Mouse (Mus musculus): ENCODE data around the gene Ptpre.
"Not testable (repeated sequence)": the region's sequence is repeated elsewhere in the genome, so short reads cannot be mapped to it uniquely, and the experiment has no call there.

The Ptpre gene

DNA sequence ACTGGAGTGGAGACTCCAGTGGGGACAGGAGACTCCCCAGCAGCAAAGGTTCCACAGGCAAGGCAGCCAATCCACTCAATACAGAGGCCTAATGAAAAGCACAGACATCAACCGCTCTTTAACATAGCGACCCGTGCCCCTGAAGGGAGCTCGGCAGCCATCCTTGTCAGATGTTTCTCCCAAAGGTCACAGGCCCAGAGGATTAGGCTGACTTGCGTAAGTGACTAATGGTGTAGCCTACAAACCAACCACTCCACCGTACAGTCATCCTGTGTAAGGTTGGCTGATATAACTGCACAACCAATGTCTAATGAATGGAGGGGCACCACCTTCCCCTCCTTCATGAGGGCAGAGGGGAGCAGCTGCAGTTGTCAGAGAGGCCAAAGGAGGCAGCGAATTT is 152.1 kb downstream of the Ptpre start:
- no peak for DNase-seq (ENCODE audit: low spot score)

DNA sequence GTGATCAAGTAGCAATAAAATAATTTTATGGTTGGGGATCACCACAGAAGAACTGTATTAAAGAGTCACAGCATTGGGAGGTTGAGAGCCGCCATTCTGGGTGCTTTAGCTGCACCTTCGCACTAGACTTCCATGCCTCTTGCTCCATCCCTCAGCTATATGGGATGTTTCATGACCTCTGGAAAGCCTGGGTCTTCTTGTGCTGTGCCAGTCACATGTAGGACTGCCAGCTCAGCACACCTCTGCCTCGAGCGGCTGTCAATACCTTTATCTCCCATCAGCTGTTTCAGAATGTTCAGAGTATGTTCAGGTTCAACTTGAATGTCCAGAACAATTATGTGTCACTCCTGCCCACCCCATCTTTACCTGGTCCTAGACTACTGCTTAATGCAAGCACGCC is 154.7 kb downstream of the Ptpre start:
- DNase-seq (ENCODE audit: low spot score), result no peak

DNA sequence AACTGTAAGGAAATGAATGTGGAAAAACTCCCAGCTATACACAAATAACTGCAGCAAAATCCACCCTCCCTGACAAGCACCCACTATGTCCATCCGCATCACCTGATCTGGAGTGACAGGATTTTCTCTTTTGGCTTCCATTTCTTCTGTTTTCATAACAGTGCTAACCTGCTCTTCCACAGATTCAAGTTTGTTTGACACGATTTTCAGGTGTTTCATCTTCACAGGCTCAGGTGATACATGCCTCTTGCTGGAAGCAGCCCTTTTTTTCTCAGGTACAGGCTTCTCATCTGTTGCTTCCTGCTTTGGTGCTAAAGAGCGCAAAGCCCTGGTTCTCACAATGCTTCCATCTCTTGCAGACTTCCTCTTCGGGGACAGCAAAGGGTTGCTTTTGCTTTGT is 156.8 kb downstream of the Ptpre start:
- DNase-seq (ENCODE audit: low spot score), result no peak

DNA sequence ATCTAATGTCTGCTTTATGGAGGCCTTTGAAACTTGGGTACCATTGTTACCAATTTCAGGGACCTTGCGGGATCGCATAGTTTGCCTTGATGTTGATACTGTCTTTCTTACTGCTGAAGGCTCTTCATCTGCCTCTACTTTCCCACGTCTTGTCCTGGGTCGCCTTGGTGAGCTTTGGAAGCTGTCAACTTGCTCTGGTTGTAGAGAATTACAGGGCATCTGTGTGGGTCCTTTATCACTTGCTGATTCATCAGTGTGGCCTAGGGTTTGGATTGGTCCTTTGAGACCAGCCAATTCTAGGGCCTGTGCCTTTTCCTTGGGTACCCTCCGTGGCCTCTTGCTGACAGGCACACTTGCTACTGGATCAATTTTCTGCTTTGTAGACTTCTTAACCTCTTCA is 157.5 kb downstream of the Ptpre start:
- DNase-seq (ENCODE audit: low spot score), result no peak

DNA sequence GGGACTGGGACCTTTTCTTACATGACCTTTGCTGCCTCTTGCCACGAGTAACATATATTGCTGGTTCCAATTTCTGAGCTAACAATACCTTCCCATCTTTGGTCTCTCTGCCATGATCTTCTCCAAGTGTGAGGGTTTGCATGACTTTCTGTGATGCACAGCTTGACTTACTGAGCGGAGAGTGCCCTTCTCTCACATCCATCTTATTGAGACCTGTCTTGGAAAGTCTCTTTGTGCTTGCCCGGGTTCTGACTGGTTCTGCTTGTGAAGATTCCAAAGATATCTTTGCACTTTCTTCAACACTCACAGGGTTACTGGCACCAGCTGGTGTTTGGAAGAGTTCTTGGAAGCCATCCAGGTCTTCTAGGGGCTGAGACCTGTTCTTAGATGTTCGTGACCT is 158.8 kb downstream of the Ptpre start:
- DNase-seq (ENCODE audit: low spot score), result no peak

DNA sequence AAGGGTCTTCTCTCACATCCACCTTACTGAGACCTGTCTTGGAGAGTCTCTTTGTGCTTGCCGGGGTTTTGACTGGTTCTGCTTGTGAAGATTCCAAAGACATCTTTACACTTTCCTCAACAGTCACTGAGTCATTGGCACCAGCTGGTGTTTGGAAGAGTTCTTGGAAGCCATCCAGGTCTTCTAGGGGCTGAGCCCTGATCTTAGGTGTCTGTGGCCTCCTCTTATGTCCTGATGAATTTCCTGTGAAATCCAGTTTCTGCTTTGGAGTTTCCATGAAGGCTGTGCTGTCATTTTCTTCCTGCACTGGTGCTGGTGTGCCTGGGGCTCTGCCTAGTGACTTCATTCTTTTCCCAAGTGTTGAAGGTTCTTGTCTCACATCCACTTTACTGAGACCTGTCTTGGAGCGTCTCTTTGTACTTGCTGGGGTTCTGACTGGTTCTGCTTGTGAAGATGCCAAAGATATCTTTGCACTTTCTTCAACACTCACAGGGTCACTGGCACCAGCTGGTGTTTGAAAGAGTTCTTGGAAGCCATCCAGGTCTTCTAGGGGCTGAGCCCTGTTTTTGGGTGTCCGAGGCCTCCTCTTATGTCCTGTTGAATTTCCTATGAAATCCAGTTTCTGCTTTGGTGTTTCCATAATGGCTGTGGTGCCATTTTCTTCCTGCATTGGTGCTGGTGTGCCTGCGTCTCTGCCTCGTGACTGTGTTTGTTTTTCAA is 159.9 kb downstream of the Ptpre start:
- DNase-seq (ENCODE audit: low spot score), result not testable (repeated sequence)

DNA sequence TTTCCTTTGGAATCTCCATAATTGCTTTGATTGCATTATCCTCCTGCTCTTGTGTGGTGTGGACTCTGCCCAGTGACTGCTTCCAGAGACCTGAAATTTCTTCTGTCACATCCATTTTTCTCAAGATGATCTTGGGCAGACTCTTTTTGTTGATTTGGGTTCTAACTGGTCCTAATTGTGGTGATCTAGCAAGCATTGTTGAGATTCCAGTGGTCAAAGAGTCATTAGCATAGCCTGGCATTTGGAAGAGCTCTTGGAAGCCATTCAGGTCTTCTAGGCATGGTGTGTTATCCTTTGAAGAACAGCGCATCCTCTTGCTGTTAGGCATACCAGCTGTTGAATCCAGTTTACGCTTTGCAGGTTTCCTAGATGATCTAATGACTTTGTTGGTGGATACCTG is 161.1 kb downstream of the Ptpre start:
- no peak for DNase-seq (ENCODE audit: low spot score)

DNA sequence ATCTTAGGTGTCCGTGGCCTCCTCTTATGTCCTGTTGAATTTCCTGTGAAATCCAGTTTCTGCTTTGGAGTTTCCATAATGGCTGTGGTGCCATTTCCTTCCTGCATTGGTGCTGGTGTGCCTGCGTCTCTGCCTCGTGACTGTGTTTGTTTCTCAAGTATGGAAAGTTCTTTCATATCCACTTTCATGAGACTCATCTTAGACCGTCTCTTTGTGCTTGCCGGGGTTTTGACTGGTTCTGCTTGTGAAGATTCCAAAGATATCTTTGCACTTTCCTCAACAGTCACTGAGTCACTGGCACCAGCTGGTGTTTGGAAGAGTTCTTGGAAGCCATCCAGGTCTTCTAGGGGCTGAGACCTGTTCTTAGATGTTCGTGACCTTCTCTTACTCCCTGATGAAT is 162.1 kb downstream of the Ptpre start:
- not testable (repeated sequence) for DNase-seq (ENCODE audit: low spot score)

DNA sequence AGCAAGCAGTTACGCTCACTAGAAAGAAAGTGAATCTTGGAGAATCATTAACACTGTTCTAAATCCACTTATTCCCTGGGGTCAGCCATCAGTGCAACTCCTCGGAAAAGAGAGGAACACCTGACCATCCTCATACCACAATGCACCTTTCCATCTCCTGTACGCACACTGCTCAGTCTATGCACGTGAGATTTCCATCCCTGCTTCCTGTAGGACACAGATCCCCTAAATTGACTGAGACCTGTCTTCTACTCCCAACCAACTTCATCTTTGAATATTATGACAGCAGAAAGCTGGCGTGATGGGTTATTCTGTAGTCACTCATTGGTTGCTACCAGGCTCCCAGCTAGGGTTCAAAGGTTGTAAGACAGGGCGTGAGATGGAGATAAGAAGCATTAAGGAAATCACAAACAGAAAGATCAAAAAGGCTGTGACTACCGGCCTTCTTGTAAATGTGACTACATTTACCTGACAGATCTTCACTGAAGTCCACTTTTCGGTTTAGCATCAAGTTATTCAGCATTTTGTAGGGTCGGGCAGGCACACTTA is 166.4 kb downstream of the Ptpre start:
- no peak for DNase-seq (ENCODE audit: low spot score)

DNA sequence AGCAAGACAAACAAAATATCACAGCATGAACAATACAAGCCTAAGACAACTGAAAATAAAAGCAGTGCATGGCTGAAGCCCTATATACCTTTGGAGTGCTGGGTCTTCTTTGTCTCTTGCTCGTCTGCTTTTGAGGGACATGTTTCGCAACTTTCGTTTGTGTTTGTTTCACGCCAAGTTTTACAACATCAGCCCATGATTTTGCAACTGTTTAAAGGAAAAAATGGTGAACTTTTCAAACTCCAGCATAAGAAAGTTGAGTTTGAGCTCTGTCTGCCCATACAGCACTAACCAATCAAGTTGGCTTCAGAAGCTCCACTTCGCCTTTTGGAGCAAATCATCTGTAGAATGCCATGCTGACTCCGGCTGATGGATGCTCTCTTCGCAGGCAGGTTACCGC is 167.0 kb downstream of the Ptpre start:
- DNase-seq (ENCODE audit: low spot score), result no peak

DNA sequence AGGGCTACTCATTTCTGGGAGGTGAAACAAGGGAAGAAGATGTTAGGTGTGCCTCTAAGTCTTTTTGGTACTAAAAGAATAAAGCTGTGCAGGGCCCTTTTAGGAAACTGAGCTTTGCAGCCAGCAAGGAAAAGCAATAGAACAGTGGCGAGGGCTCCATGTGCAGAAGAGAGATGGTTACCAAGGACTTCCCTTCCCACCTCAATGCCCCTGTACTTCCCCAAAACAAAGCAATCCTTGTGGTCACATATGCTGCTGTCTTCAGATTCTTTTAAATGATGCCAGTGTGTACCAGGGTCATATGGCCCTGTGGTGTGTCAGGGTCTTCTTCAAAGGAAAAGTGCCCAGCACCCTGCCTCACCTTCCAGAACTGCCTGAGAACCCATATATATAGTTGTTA is 167.8 kb downstream of the Ptpre start:
- no peak for DNase-seq (ENCODE audit: low spot score)

DNA sequence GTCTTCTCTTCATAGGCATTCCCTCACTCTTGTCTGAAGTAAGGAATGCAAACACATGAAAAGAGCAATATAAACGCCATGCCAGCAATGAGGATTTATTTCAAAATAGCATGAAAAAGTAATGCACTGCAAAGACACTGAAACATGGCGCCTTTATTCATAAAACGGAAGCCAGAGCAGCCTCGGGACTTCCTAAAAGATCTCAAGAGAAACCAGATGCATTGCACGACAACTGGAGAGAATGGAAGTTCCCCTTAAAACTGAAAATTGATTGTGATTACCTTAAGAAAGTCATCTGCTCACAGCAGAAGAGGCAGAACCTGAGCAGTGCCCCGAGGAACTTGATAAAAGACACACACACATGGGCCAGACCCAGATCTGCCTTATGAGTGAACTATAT is 168.5 kb downstream of the Ptpre start:
- no peak for DNase-seq (ENCODE audit: low spot score)

DNA sequence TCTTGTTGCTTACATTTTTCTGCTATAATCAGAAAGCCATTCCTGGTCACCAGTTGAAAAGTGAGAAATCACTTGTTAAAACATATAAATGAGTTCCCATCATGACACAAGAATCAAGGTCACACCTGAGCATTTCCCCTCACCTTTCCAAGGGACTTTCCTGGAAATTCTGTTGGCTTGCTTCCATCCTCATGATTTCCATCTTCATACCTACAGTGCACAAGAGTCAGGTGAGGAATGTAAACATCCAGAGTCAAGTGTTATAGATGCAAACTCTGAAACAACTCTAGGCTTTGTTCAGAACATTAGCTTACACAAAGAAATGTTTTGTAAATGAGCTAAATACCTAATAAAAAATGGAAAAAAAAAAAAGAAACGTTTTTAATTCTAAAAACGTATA is 173.4 kb downstream of the Ptpre start:
- no peak for DNase-seq (ENCODE audit: low spot score)

DNA sequence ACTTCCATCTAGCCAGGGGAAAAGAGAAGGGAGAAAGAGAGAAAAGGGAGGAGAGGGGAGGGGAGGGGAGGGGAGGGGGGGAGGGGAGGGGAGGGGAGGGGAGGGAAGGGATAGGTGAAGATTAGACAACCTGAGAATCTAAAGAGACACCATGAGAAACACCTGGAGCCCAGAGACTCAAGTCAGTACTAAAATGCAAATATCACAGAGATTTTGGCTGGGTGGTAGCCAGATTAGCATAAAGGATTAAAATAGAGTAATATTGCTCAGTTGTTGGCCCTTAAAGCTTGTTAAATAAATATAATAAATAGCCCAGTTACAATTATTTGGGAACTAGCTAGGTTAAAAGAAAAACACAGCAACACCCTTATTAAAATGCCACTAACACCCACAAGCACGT is 175.3 kb downstream of the Ptpre start:
- DNase-seq (ENCODE audit: low spot score), result no peak

DNA sequence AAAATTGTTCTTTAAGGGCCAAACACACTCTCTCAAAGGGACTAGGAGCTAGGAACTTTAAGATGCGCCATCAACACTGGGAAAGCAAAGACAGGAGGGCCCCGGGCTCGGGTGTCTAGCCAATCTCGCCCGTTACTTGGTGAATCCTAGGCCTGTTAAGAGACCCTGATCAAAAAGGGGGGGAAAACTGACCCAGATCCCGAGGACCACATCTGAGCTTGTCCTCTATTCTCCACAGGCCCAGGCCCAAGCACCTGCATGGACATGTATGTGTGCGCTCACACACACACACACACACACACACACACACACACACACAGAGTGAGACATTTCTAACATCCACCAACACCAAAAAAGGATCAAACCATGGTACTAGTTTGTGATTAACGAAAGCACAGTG is 176.0 kb downstream of the Ptpre start:
- DNase-seq (ENCODE audit: low spot score), result no peak

DNA sequence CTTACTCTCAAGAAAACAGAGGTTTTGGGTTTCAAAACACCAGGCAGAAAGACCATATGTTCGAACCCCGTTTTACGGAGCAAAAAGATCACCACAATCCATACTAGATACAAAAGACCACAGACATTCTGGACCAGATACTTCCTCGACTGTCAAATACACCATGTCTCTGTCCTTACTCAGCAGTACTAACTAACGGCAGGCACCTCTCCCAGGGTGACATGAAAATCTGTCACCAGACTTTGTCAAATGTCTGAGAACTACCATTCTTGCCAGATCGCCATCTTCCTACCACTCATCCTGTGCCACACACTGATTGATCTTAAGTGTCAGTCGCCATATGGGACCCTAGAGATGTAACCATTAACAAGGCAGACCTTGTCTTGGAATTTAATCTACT is 177.9 kb downstream of the Ptpre start:
- no peak for DNase-seq (ENCODE audit: low spot score)

DNA sequence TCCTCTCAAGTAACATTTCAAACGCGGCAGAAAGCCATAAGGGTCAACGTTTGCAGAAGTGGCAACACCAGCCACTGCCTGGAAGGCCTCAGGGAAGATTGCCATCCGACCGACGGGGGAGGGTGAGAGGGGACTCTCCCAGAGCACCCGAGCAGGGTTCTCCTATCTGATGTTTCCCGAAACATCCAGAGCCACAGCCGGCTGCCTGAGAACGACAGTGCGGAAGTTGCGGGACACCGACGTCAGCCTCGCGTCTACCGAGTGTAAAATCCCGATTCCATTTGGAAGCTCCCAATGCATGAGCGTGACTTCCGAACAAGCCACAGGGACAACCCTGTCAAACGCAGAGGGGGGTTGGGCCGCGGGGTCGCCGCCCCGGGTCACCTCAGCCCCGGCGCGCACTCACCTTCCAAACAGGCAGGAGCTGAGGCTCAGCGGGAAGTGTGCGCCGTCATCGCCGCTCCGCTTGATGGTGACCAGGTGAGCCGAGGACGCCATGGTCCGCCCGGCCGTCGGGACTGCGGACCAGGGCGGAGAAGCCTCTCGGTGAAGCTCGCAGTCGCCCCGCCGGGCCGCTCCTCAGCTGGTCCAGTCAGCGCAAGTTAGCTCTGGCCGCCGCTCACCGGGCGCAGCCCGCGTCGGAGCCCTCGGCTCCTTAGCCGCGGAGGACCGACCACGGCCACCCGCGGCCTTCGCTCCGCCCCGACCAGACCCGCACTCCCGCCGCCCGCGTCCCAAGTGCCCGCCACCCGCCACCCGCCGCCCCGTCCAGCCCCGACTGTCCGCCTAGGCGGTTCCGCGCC is 178.6 kb downstream of the Ptpre start, which contains the start of gene Mki67:
Mki67 (minus strand) TSS at position 720 of the 803 bp plus-strand sequence.
- no peak for DNase-seq (ENCODE audit: low spot score)

DNA sequence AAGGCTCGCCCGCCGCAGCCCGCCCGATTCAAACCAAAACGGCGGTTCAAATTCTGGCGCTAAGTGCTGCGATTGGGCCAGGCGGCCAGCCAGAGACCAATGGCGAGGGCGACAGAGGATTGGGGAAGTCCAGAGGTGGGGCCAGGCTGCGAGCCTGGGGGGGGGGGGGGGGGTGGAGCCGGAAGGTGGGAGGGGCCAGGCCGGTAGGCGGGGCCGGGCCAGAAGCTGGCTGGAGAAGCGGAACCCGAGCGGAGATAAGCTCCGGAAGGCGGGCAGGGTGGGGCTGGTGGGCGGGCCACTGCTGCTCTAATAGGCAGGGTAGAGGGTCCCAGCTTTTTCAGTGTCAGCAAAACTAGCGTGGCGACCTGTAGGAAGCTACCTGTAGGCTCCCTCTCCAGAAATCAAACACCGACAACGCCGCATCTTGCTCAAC is 179.2 kb downstream of the Ptpre start:
- peak; percentile 92 for DNase-seq (ENCODE audit: low spot score)

DNA sequence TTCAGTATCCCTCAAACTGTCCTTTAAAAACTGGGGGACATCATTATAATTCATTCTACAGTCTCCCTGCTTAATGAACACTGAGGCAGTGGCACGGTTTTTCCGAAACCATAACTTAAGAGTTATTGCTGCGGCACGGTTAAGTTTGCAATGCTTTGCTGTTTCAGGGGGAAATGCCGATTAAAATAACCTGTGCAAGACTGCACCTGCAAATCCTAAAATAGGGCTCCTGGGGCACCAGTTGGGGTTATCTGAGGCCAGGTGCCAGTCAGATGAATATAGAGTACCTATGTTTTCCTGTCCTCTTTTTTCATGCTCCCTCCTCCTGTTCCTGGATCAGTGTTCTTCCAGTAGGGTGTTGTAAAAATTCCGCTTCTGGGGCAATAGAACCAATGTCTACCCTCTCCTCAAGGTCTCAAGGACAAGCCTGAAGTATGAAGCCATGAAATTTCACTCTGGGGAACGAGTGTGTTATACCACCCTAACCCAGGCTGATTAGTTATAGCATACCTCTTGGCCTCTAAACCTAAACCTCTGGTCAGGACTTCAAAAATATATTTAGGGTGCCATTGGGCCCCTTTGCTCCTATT is 179.8 kb downstream of the Ptpre start:
- no peak for DNase-seq (ENCODE audit: low spot score)

DNA sequence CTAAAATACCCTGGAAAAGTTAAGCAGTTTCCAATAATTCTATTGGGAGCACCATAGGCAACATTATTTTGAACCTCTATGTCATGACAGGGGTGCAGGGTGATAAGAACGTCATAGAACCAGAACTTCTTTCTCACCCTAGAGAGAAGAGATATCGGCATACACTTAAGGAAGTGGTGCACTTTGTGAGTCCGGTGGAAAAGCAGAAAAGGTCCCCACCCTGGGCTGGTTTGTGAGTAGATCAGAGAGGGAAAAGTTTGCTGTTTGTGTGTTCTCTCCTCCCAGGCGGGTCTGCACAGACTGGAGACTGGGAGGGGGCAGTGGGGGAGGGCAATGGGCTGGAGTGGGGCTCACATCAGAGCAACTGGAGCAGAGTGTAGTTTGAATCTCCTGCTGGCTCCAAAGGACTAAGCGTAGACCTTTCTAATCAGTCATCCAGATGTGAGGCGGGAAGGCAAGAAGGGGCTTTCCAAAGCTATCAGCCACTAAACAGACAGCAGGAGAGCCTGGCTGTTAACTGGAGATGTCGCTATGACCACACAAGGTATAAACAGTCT is 184.2 kb downstream of the Ptpre start:
- no peak for DNase-seq (ENCODE audit: low spot score)

DNA sequence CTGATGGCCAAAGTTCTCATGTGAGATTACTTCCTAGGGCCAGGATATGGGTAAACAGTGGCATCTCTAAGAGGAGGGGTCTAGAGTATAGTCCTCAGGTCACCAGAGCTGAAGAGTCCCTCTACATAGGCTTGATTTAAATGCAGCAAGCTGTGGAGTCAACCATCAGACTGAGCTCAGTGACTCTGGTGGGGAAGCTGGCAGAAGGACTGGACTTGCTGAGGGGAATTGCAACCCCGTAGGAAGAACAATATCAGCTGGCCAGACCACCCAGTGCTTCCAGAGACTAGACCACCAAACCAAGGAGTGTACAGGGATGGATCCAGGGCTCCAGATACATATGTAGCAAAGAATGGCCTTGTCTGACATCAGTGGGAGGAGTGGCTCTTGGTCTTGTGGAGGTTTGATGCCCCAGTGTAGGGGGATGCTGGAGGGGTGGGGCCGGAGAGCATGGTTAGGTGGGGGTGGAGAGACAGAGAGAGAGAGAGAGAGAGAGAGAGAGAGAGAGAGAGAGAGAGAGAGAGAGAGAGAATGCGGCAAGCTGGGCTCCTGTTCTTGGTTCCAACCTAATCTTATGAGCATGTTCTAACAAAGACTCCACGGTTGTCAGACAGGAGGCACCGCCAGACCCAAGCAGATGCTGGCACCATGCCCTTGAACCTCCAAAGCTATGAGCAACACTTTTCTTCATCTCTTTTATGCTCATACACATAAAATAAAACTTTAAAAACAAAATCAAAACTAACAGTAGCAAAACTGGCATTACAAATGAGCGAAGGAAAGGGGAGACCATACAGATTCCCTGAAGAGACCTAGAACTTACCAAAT is 184.9 kb downstream of the Ptpre start:
- no peak for DNase-seq (ENCODE audit: low spot score)
